Mouse (Mus musculus): ENCODE data around the gene Cep83. TPM values are rescaled to one million over a fixed set of nuclear protein-coding genes. Genes with fewer than 3 reads are reported as not detected.

Gene Cep83
- total RNA-seq, 1 experiment, result 24.5 TPM

DNA sequence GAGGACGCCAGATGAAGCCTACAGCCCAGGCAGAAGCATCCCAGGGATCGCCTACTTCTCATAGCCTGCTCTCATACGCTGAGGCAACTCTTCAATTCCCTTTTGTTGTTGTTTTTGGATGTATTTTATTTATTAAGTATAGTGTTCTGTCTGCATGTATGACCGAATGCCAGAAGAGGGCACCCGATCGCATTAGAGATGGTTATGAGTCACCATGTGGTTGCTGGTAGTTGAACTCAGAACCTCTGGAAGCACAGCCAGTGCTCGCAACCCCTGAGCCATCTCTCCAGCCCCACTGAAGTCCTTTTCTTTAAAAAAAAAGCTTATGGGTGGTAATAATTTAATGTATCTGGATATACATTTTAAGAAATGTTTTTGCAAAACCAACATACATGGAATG is 24.0 kb upstream of the Cep83 start:
- Histone ChIP-seq H3K4me3 (ENCODE audit: insufficient read depth in 1 of 2, low read depth in 1 of 2, low read length in 2 of 2, poor library complexity in 1 of 2, severe bottlenecking in 1 of 2) (no peak overlapping the region), H3K27ac (ENCODE audit: insufficient read depth, low read depth, low read length, poor library complexity, severe bottlenecking) (no peak overlapping the region), H3K9ac (ENCODE audit: insufficient read depth, low read depth, low read length, poor library complexity, severe bottlenecking) (no peak overlapping the region), H3K36me3 (ENCODE audit: control insufficient read depth, insufficient read depth, low read length, poor library complexity, severe bottlenecking) (no peaks in the 10 kb centered on the region), H3K4me1 (ENCODE audit: control insufficient read depth in 2 of 2, insufficient read depth in 2 of 2, low read length in 2 of 2, poor library complexity in 1 of 2) (no peaks in the 10 kb centered on the region), H3K9me3 (ENCODE audit: control insufficient read depth, insufficient read depth, low read depth, low read length) (no peaks in the 10 kb centered on the region)
- in situ Hi-C loops (cut with MboI; ENCODE audit: low sequenced_read_pairs in 2 of 2, unreplicated experiment in 2 of 2), result no loop called here
- TF ChIP-seq HCFC1 (IDR thresholded peaks at IDR 0.05; ENCODE audit: borderline replicate concordance, insufficient read depth, low read length) (no peak), MAFK (IDR thresholded peaks at IDR 0.05; ENCODE audit: insufficient read depth, low read depth, low read length) (no peak), ZNF384 (IDR thresholded peaks at IDR 0.05; ENCODE audit: low read depth, low read length) (no peak), CHD2 (IDR thresholded peaks at IDR 0.05; ENCODE audit: low read depth, low read length) (no peak), ZC3H11A (IDR thresholded peaks at IDR 0.05; ENCODE audit: borderline replicate concordance, low read depth, low read length) (no peak)
- no peak for DNase-seq (ENCODE audit: low read depth, low spot score)

DNA sequence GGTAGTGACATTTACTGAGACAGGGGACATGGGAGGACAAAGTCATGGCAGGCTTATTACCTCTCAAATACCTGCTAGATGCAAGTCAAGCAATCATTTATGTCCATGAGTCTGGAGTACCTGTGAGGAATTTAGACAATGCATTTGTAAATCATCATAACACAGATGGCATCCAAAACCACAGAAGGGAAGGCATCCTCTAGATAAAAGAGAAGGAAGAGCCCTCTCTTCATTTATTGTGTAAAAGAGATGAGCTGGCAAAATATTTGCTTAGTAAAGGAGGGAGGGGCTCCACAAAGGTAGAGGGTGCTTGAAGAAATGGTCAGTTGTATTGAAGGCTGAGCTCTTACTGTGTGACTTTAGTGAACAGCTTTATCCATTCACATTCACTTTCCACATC is 20.3 kb upstream of the Cep83 start:
- no peak for DNase-seq (ENCODE audit: low read depth, low spot score)
- Histone ChIP-seq H3K9ac (ENCODE audit: insufficient read depth, low read depth, low read length, poor library complexity, severe bottlenecking) (no peak overlapping the region), H3K4me3 (ENCODE audit: insufficient read depth in 1 of 2, low read depth in 1 of 2, low read length in 2 of 2, poor library complexity in 1 of 2, severe bottlenecking in 1 of 2) (no peak overlapping the region), H3K4me1 (ENCODE audit: control insufficient read depth in 2 of 2, insufficient read depth in 2 of 2, low read length in 2 of 2, poor library complexity in 1 of 2) (no peaks in the 10 kb centered on the region), H3K27ac (ENCODE audit: insufficient read depth, low read depth, low read length, poor library complexity, severe bottlenecking) (no peak overlapping the region), H3K9me3 (ENCODE audit: control insufficient read depth, insufficient read depth, low read depth, low read length) (no peaks in the 10 kb centered on the region), H3K36me3 (ENCODE audit: control insufficient read depth, insufficient read depth, low read length, poor library complexity, severe bottlenecking) (no peaks in the 10 kb centered on the region)
- in situ Hi-C loops (cut with MboI; ENCODE audit: low sequenced_read_pairs in 2 of 2, unreplicated experiment in 2 of 2), result no loop called here
- TF ChIP-seq ZC3H11A (IDR thresholded peaks at IDR 0.05; ENCODE audit: borderline replicate concordance, low read depth, low read length) (no peak), MAFK (IDR thresholded peaks at IDR 0.05; ENCODE audit: insufficient read depth, low read depth, low read length) (peak; percentile 56; the same call in 1 of the 2 replicates), HCFC1 (IDR thresholded peaks at IDR 0.05; ENCODE audit: borderline replicate concordance, insufficient read depth, low read length) (no peak)

DNA sequence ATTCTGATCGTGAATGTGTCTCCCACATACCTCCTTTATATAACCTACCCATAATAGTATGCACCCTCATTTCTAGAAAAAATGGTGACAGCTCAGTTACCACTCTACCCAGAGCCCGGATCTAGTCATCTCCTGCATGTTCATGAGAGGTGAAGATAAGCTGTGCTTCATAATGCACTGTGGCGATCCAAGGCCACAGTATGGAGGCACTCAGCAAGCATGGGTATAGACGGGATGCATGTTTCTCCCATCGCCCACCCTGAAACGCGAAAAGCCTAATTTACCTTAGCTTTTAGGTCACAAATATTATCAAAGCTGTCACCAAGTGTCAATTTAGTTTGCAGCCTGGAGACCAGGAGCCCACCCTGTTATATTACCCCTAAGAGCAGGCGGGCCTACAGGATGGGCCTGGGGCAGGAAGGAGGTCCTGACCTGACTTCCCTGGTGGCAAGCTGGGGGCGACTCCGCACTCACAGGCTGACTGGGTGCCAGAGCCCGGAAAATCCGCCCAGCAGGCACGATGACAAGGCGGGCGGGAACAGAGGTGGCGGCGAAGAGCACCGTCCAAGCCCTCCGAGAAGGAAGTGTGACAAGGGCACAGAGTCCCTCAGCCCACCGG is 544 bp upstream of the Cep83 start:
- H3K9me3 ChIP-seq (ENCODE audit: control insufficient read depth, insufficient read depth, low read depth, low read length), result no peaks in the 10 kb centered on the region
- DNase-seq (ENCODE audit: low read depth, low spot score), result peak; percentile 27
- peak overlapping the region; percentile 95 to 100 for H3K4me3 ChIP-seq (ENCODE audit: insufficient read depth in 1 of 2, low read depth in 1 of 2, low read length in 2 of 2, poor library complexity in 1 of 2, severe bottlenecking in 1 of 2)
- peak overlapping the region; percentile 94 for H3K9ac ChIP-seq (ENCODE audit: insufficient read depth, low read depth, low read length, poor library complexity, severe bottlenecking)
- H3K4me1 ChIP-seq (ENCODE audit: control insufficient read depth in 2 of 2, insufficient read depth in 2 of 2, low read length in 2 of 2, poor library complexity in 1 of 2), result peaks cover 0 to 2% of the 10 kb centered on the region in 2 experiments; a peak in 1 of 4 replicates
- TF ChIP-seq MAFK (IDR thresholded peaks at IDR 0.05; ENCODE audit: insufficient read depth, low read depth, low read length) (no peak), ZC3H11A (IDR thresholded peaks at IDR 0.05; ENCODE audit: borderline replicate concordance, low read depth, low read length) (no peak), ZNF384 (IDR thresholded peaks at IDR 0.05; ENCODE audit: low read depth, low read length) (no peak), CHD2 (IDR thresholded peaks at IDR 0.05; ENCODE audit: low read depth, low read length) (no peak), HCFC1 (IDR thresholded peaks at IDR 0.05; ENCODE audit: borderline replicate concordance, insufficient read depth, low read length) (no peak)
- H3K36me3 ChIP-seq (ENCODE audit: control insufficient read depth, insufficient read depth, low read length, poor library complexity, severe bottlenecking), result no peaks in the 10 kb centered on the region
- in situ Hi-C loops (cut with MboI; ENCODE audit: low sequenced_read_pairs in 2 of 2, unreplicated experiment in 2 of 2), result loop anchor here (10.0 to 25.0 kb wide), 3 partner anchors 267 to 774 kb away; no protein-coding TSS in a partner anchor
- H3K27ac ChIP-seq (ENCODE audit: insufficient read depth, low read depth, low read length, poor library complexity, severe bottlenecking), result peak overlapping the region; percentile 35; the same call in 1 of the 2 replicates

DNA sequence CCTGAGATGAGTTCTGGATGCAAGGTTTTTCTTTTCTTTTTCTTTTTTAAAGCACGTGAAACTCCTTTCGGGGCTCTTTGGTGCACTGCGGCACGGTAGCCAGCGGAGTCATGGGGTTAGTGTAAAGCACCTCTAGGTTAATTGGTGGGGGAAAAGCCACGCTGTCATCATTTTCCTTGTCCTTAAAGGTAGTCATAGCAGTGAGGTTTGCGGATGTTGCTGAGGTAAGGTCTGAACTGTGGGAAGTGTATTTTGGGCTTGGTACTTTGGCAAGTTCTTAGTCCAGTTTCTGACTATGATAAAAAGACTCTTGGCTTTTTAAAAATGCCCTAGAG is 689 bp downstream of the Cep83 start:
- H3K4me3 ChIP-seq (ENCODE audit: insufficient read depth in 1 of 2, low read depth in 1 of 2, low read length in 2 of 2, poor library complexity in 1 of 2, severe bottlenecking in 1 of 2), result peak overlapping the region; percentile 95 to 100
- H3K27ac ChIP-seq (ENCODE audit: insufficient read depth, low read depth, low read length, poor library complexity, severe bottlenecking), result peak overlapping the region; percentile 50; the same call in 1 of the 2 replicates
- no peaks in the 10 kb centered on the region for H3K36me3 ChIP-seq (ENCODE audit: control insufficient read depth, insufficient read depth, low read length, poor library complexity, severe bottlenecking)
- no peak for DNase-seq (ENCODE audit: low read depth, low spot score)
- H3K9me3 ChIP-seq (ENCODE audit: control insufficient read depth, insufficient read depth, low read depth, low read length), result no peaks in the 10 kb centered on the region
- H3K9ac ChIP-seq (ENCODE audit: insufficient read depth, low read depth, low read length, poor library complexity, severe bottlenecking), result peak overlapping the region; percentile 94
- H3K4me1 ChIP-seq (ENCODE audit: control insufficient read depth in 2 of 2, insufficient read depth in 2 of 2, low read length in 2 of 2, poor library complexity in 1 of 2), result peaks cover 0 to 2% of the 10 kb centered on the region in 2 experiments; a peak in 1 of 4 replicates
- no peak for TF ChIP-seq CHD2 (IDR thresholded peaks at IDR 0.05; ENCODE audit: low read depth, low read length)
- in situ Hi-C loops (cut with MboI; ENCODE audit: low sequenced_read_pairs in 2 of 2, unreplicated experiment in 2 of 2), result loop anchor here (10.0 to 25.0 kb wide), 3 partner anchors 266 to 773 kb away; no protein-coding TSS in a partner anchor

DNA sequence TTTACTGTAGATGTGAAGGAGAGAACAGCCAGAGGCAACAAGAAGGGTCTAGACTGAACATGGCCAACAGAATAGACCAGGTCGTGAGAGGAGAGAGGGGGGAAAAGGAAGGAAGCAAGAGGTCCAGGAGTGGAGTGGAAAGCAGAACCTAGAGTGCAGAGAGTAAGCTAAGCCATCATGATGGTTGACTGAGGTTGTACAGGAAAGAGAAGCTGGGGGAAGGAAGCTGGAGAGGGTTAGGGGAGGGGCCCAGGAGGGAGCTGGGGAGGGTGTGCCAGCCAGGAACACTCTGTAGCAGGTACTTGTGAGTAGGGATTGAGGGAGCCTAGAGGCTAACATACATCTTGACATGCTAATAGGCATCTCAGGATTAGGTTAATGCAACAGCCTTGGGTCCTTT is 1.9 kb downstream of the Cep83 start:
- in situ Hi-C loops (cut with MboI; ENCODE audit: low sequenced_read_pairs in 2 of 2, unreplicated experiment in 2 of 2), result loop anchor here (25.0 kb wide), 2 partner anchors 272 to 772 kb away; no protein-coding TSS in a partner anchor

More for the DNA sequence above, 1.9 kb downstream of the Cep83 start:
- H3K4me3 ChIP-seq (ENCODE audit: insufficient read depth in 1 of 2, low read depth in 1 of 2, low read length in 2 of 2, poor library complexity in 1 of 2, severe bottlenecking in 1 of 2), result no peak overlapping the region
- H3K4me1 ChIP-seq (ENCODE audit: control insufficient read depth in 2 of 2, insufficient read depth in 2 of 2, low read length in 2 of 2, poor library complexity in 1 of 2), result peaks cover 0 to 2% of the 10 kb centered on the region in 2 experiments; a peak in 1 of 4 replicates
- H3K9ac ChIP-seq (ENCODE audit: insufficient read depth, low read depth, low read length, poor library complexity, severe bottlenecking), result no peak overlapping the region
- no peak overlapping the region for H3K27ac ChIP-seq (ENCODE audit: insufficient read depth, low read depth, low read length, poor library complexity, severe bottlenecking)
- no peaks in the 10 kb centered on the region for H3K9me3 ChIP-seq (ENCODE audit: control insufficient read depth, insufficient read depth, low read depth, low read length)
- no peak for DNase-seq (ENCODE audit: low read depth, low spot score)
- TF ChIP-seq MAFK (IDR thresholded peaks at IDR 0.05; ENCODE audit: insufficient read depth, low read depth, low read length) (no peak), CHD2 (IDR thresholded peaks at IDR 0.05; ENCODE audit: low read depth, low read length) (no peak)
- H3K36me3 ChIP-seq (ENCODE audit: control insufficient read depth, insufficient read depth, low read length, poor library complexity, severe bottlenecking), result no peaks in the 10 kb centered on the region
